15 mouse cellular contexts compared by ENCODE assay signal in genomic region chr6:111738983-111739382, GRCm38 (mm10).
DNase-seq lines count a peak whose midpoint lies in the region; ATAC-seq and TF ChIP-seq lines count a peak whose summit lies in the region.
"Had no signal": no experiment of that assay in that cellular context is flagged by ENCODE, and none has a peak within 500 bp of the region (broad histone marks: within the 10 kb centered on the region; RNA-seq: fewer than 3 reads in every experiment).

No protein-coding gene starts in this region.

- no peak overlapping the region for H3K27ac ChIP-seq in heart, embryonic 10.5 days
- H3K27ac ChIP-seq: embryonic facial prominence, embryonic 12.5 days; heart, embryonic 13.5 days; neural tube, embryonic 15.5 days had no signal

- H3K9me3 ChIP-seq in heart, embryonic 10.5 days: no peaks in the 10 kb centered on the region
- H3K9me3 ChIP-seq: embryonic facial prominence, embryonic 12.5 days; heart, embryonic 13.5 days; neural tube, embryonic 15.5 days had no signal

- DNase-seq in brain, embryonic 14.5 days (ENCODE audit: low read depth): peak; percentile 79
- DNase-seq in cerebellum, adult 11-12 months: peak; percentile 91
- DNase-seq in frontal cortex, postnatal 36 days (ENCODE audit: low spot score in 2 of 2): peak; percentile 2 to 32
- peak; percentile 10 to 11 for DNase-seq in left cerebral cortex, postnatal 36 days (ENCODE audit: low spot score in 2 of 2)
- DNase-seq in urinary bladder, postnatal 10 days (ENCODE audit: low spot score): no peak
- DNase-seq in heart, embryonic 10.5 days (ENCODE audit: low spot score): no peak
- DNase-seq: kidney, postnatal 25 days; lung, postnatal 10 days; thymus, adult 2 months had no signal

- H3K4me3 ChIP-seq in heart, embryonic 10.5 days: no peak overlapping the region
- H3K4me3 ChIP-seq: embryonic facial prominence, embryonic 12.5 days; heart, embryonic 13.5 days; neural tube, embryonic 15.5 days had no signal

- H3K4me1 ChIP-seq in heart, embryonic 10.5 days: no peaks in the 10 kb centered on the region
- H3K4me1 ChIP-seq: embryonic facial prominence, embryonic 12.5 days; heart, embryonic 13.5 days; neural tube, embryonic 15.5 days had no signal

- H3K36me3 ChIP-seq in heart, embryonic 10.5 days: no peaks in the 10 kb centered on the region
- H3K36me3 ChIP-seq: embryonic facial prominence, embryonic 12.5 days; heart, embryonic 13.5 days; neural tube, embryonic 15.5 days had no signal

- no peak for ATAC-seq in megakaryocyte, adult 5-6 weeks (ENCODE audit: poor library complexity, severe bottlenecking)
- ATAC-seq: inflammation-experienced regulatory T-cells, adult 6 months; midbrain, embryonic 16.5 days had no signal

- 94% methylated on average over 1 of the region's 1 CpGs for WGBS in heart, embryonic 10.5 days

- intact Hi-C loops in left cerebral cortex, postnatal 36 days (cut with DNase I): no loop called here

- H3K27me3 ChIP-seq in heart, embryonic 10.5 days (ENCODE audit: insufficient read depth, poor library complexity, severe bottlenecking): no peaks in the 10 kb centered on the region
- H3K27me3 ChIP-seq: embryonic facial prominence, embryonic 12.5 days; heart, embryonic 13.5 days; neural tube, embryonic 15.5 days had no signal

- no peak for TF ChIP-seq CTCF in brain, embryonic 14.5 days (IDR thresholded peaks at IDR 0.05; ENCODE audit: borderline replicate concordance, extremely low read depth, insufficient read depth, insufficient read length)

- TF ChIP-seq POLR2A in brain, embryonic 14.5 days (IDR thresholded peaks at IDR 0.05; ENCODE audit: borderline replicate concordance, extremely low read depth, insufficient read depth, insufficient read length, poor library complexity, severe bottlenecking): no peak

Comparison
In these comparisons a context has a peak if more than half of its experiments do, and no peak if none do; other contexts are left out.
1. DNase-seq: peak in brain, embryonic 14.5 days (single experiment), cerebellum, adult 11-12 months (single experiment), frontal cortex, postnatal 36 days (2 of 2) and left cerebral cortex, postnatal 36 days (2 of 2); none in urinary bladder, postnatal 10 days (single experiment) and heart, embryonic 10.5 days (single experiment).